Mouse (Mus musculus): ENCODE measurements around the gene Zfp2.

Zfp2 gene

DNA sequence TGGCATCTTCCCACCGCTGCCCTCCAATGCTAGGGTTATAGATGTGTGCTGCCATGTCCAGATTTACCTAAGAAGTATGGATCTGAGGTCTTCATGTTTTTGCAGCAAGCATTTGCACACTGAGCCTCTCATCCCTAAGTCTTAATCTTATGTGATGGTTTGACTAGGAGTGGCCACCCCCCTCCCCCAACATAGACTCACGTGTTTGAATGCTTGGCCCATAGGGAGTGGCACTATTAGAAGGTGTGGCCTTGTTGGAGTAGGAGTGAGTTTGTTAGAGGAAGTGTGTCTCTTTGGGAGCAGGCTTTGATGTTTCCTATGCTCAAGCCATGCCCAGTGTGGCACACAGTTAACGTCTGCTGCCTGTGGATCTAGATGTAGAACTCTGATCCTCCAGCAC lies 37.3 kb downstream of the Zfp2 start:
- no peak for DNase-seq (ENCODE audit: low read depth, low spot score)

DNA sequence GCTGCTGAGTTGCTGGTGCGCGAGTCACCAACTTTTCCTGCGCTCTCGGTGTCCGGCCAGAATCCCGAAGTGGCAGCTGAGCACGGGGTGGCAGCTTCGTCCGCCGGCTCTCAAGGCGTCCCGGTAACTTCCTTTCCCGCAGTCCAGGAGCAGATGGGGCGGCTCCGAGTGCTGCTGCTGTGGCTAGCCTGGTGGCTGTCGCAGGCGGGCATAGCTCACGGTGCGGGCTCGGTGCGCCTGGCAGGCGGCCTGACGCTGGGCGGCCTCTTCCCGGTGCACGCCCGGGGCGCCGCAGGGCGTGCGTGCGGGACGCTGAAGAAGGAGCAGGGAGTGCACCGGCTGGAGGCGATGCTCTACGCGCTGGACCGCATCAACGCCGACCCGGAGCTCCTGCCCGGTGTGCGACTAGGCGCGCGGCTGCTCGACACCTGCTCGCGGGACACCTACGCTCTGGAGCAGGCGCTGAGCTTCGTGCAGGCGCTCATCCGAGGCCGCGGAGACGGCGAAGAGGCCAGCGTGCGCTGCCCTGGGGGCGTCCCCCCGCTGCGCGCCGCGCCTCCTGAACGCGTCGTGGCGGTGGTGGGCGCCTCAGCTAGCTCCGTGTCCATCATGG lies 64.9 kb downstream of the Zfp2 start:
- DNase-seq (ENCODE audit: low read depth, low spot score), result no peak

DNA sequence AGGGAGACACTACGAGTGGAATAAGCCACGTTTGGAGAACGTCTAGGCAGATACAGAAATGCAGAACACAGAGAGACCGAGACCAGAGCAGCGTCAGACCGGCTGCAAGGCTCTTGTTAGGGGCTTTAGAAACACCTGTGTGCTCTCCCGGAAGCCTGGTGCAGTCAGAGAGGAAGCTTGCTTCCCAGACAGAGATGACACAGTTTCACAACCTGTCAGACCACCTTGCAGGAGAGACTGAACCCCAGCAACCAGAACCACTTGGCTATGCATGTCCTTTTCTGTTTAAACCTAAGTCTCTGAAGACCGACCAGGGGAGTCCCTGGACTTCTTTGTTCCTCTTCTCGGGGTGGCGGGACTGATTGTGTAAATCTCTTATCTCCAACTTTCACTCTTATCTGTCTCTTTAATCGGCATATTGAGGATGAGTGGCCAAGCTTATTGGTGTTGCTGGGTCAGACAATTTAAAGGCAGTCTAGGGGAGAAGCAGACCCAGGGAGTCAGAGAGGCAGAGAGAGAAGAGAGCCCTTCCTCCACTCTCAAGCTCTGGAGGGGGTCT lies 65.7 kb downstream of the Zfp2 start, which contains the start of gene Grm6:
Grm6 (plus strand) TSS at position 509 of the 559 bp plus-strand sequence.
- DNase-seq (ENCODE audit: low read depth, low spot score), result no peak

DNA sequence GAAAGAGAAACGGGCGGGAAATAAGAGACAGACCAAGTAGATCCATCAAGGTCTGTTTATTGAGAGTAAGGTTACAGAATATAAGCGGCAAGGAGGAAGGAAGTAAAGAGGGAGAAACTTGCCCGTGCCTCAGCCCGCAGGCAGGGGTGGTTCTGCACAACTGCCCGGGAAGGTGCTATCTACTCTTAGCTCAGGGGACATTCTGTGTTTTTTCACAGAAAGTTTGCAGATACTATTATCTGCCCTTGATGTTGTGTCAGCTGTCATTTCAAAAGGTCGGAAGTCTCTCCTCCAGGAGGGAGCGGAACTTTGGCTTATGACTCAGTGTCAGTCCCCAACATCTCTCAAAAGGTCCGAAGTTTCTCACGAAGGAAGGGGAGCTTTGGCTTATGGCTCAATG lies 66.7 kb downstream of the Zfp2 start:
- DNase-seq (ENCODE audit: low read depth, low spot score), result no peak
